Mouse (Mus musculus): Measurements from ENCODE around the gene Psip1. TPM values are rescaled to one million over a fixed set of nuclear protein-coding genes. Genes with fewer than 3 reads are reported as not detected.

Psip1 gene
- polyA plus RNA-seq, 1 experiment from 2014 or later: 313 TPM

GRCm38 (mm10) chr4:83441050-83441449, 45.2 kb downstream of the Psip1 start:
- Histone ChIP-seq H3K36me3 (ENCODE audit: control insufficient read depth, insufficient read depth, low read length) (peaks cover 12% of the 10 kb centered on the region; the same call in 1 of the 2 replicates), H3K9me3 (ENCODE audit: control insufficient read depth, low read length) (no peaks in the 10 kb centered on the region), H3K4me3 (ENCODE audit: low read depth, low read length) (no peak overlapping the region), H3K4me2 (ENCODE audit: low read depth, severe bottlenecking) (no peak overlapping the region), H3K9ac (ENCODE audit: low read length) (no peak overlapping the region), H3K4me1 (ENCODE audit: control insufficient read depth, insufficient read depth, low read length) (no peaks in the 10 kb centered on the region), H3K27ac (replicated peaks; ENCODE audit: low read depth, low read length) (no peak overlapping the region), H3K27me3 (ENCODE audit: control insufficient read depth, insufficient read depth, low read length) (no peaks in the 10 kb centered on the region)
- ATAC-seq (ENCODE audit: insufficient number of reproducible peaks, low FRiP score, low TSS enrichment, low read depth): no peak
- 91% methylated on average over 4 of the region's 4 CpGs for WGBS
- no peak for DNase-seq (ENCODE audit: low spot score)

- no peaks in the 10 kb centered on the region for H3K27me3 ChIP-seq (ENCODE audit: control insufficient read depth, insufficient read depth, low read length)
- H3K9me3 ChIP-seq (ENCODE audit: control insufficient read depth, low read length): no peaks in the 10 kb centered on the region
- no peak overlapping the region for H3K4me3 ChIP-seq (ENCODE audit: low read depth, low read length)
- peaks cover 12% of the 10 kb centered on the region for H3K36me3 ChIP-seq (ENCODE audit: control insufficient read depth, insufficient read depth, low read length)
- 81% methylated on average over 5 of the region's 5 CpGs for whole genome bisulfite sequencing
- no peak overlapping the region for H3K27ac ChIP-seq (replicated peaks; ENCODE audit: low read depth, low read length)
- no peak for ATAC-seq (ENCODE audit: insufficient number of reproducible peaks, low FRiP score, low TSS enrichment, low read depth)
- H3K4me1 ChIP-seq (ENCODE audit: control insufficient read depth, insufficient read depth, low read length): no peaks in the 10 kb centered on the region
- no peak overlapping the region for H3K4me2 ChIP-seq (ENCODE audit: low read depth, severe bottlenecking)
- DNase-seq (ENCODE audit: low spot score): no peak
- no peak overlapping the region for H3K9ac ChIP-seq (ENCODE audit: low read length)
Measured at GRCm38 (mm10) chr4:83439045-83439444, 47.2 kb downstream of the Psip1 start.

- Histone ChIP-seq H3K27ac (replicated peaks; ENCODE audit: low read depth, low read length) (no peak overlapping the region), H3K4me2 (ENCODE audit: low read depth, severe bottlenecking) (no peak overlapping the region), H3K4me3 (ENCODE audit: low read depth, low read length) (no peak overlapping the region), H3K9ac (ENCODE audit: low read length) (no peak overlapping the region), H3K9me3 (ENCODE audit: control insufficient read depth, low read length) (no peaks in the 10 kb centered on the region), H3K27me3 (ENCODE audit: control insufficient read depth, insufficient read depth, low read length) (no peaks in the 10 kb centered on the region), H3K4me1 (ENCODE audit: control insufficient read depth, insufficient read depth, low read length) (no peaks in the 10 kb centered on the region), H3K36me3 (ENCODE audit: control insufficient read depth, insufficient read depth, low read length) (peaks cover 14% of the 10 kb centered on the region)
- no peak for ATAC-seq (ENCODE audit: insufficient number of reproducible peaks, low FRiP score, low TSS enrichment, low read depth)
- DNase-seq (ENCODE audit: low spot score): no peak
Measured at GRCm38 (mm10) chr4:83438116-83438515, 48.1 kb downstream of the Psip1 start.

- WGBS: 98% methylated on average over 8 of the region's 8 CpGs
Measured at GRCm38 (mm10) chr4:83436375-83436774, 49.9 kb downstream of the Psip1 start.

GRCm38 (mm10) chr4:83432901-83433300, 53.4 kb downstream of the Psip1 start:
- no peaks in the 10 kb centered on the region for H3K27me3 ChIP-seq (ENCODE audit: control insufficient read depth, insufficient read depth, low read length)
- DNase-seq (ENCODE audit: low spot score) (no peak), ATAC-seq (ENCODE audit: insufficient number of reproducible peaks, low FRiP score, low TSS enrichment, low read depth) (no peak)
- WGBS: 93% methylated on average over 6 of the region's 6 CpGs
- no peaks in the 10 kb centered on the region for H3K4me1 ChIP-seq (ENCODE audit: control insufficient read depth, insufficient read depth, low read length)
- no peak overlapping the region for H3K9ac ChIP-seq (ENCODE audit: low read length)
- no peak overlapping the region for H3K4me3 ChIP-seq (ENCODE audit: low read depth, low read length)
- H3K9me3 ChIP-seq (ENCODE audit: control insufficient read depth, low read length): no peaks in the 10 kb centered on the region
- no peak overlapping the region for H3K27ac ChIP-seq (replicated peaks; ENCODE audit: low read depth, low read length)
- H3K36me3 ChIP-seq (ENCODE audit: control insufficient read depth, insufficient read depth, low read length): peaks cover 13% of the 10 kb centered on the region
- no peak overlapping the region for H3K4me2 ChIP-seq (ENCODE audit: low read depth, severe bottlenecking)

More at GRCm38 (mm10) chr4:83436375-83436774, 49.9 kb downstream of the Psip1 start:
- Histone ChIP-seq H3K9me3 (ENCODE audit: control insufficient read depth, low read length) (no peaks in the 10 kb centered on the region), H3K36me3 (ENCODE audit: control insufficient read depth, insufficient read depth, low read length) (peaks cover 10% of the 10 kb centered on the region), H3K4me3 (ENCODE audit: low read depth, low read length) (no peak overlapping the region), H3K4me2 (ENCODE audit: low read depth, severe bottlenecking) (no peak overlapping the region), H3K27me3 (ENCODE audit: control insufficient read depth, insufficient read depth, low read length) (no peaks in the 10 kb centered on the region), H3K27ac (replicated peaks; ENCODE audit: low read depth, low read length) (no peak overlapping the region), H3K9ac (ENCODE audit: low read length) (no peak overlapping the region), H3K4me1 (ENCODE audit: control insufficient read depth, insufficient read depth, low read length) (no peaks in the 10 kb centered on the region)
- DNase-seq (ENCODE audit: low spot score) (no peak), ATAC-seq (ENCODE audit: insufficient number of reproducible peaks, low FRiP score, low TSS enrichment, low read depth) (no peak)

GRCm38 (mm10) chr4:83431950-83432349, 54.3 kb downstream of the Psip1 start:
- no peak overlapping the region for H3K4me2 ChIP-seq (ENCODE audit: low read depth, severe bottlenecking)
- WGBS: 93% methylated on average over 7 of the region's 7 CpGs
- no peaks in the 10 kb centered on the region for H3K27me3 ChIP-seq (ENCODE audit: control insufficient read depth, insufficient read depth, low read length)
- H3K27ac ChIP-seq (replicated peaks; ENCODE audit: low read depth, low read length): no peak overlapping the region
- peaks cover 11% of the 10 kb centered on the region for H3K36me3 ChIP-seq (ENCODE audit: control insufficient read depth, insufficient read depth, low read length)
- no peak overlapping the region for H3K9ac ChIP-seq (ENCODE audit: low read length)
- DNase-seq (ENCODE audit: low spot score) (no peak), ATAC-seq (ENCODE audit: insufficient number of reproducible peaks, low FRiP score, low TSS enrichment, low read depth) (no peak)
- H3K4me1 ChIP-seq (ENCODE audit: control insufficient read depth, insufficient read depth, low read length): no peaks in the 10 kb centered on the region
- no peaks in the 10 kb centered on the region for H3K9me3 ChIP-seq (ENCODE audit: control insufficient read depth, low read length)
- no peak overlapping the region for H3K4me3 ChIP-seq (ENCODE audit: low read depth, low read length)

GRCm38 (mm10) chr4:83428845-83429244, 57.4 kb downstream of the Psip1 start:
- Histone ChIP-seq H3K9ac (ENCODE audit: low read length) (no peak overlapping the region), H3K4me1 (ENCODE audit: control insufficient read depth, insufficient read depth, low read length) (no peaks in the 10 kb centered on the region), H3K4me2 (ENCODE audit: low read depth, severe bottlenecking) (no peak overlapping the region), H3K36me3 (ENCODE audit: control insufficient read depth, insufficient read depth, low read length) (peaks cover 20% of the 10 kb centered on the region), H3K27ac (replicated peaks; ENCODE audit: low read depth, low read length) (no peak overlapping the region), H3K27me3 (ENCODE audit: control insufficient read depth, insufficient read depth, low read length) (no peaks in the 10 kb centered on the region), H3K9me3 (ENCODE audit: control insufficient read depth, low read length) (no peaks in the 10 kb centered on the region), H3K4me3 (ENCODE audit: low read depth, low read length) (no peak overlapping the region)
- ATAC-seq (ENCODE audit: insufficient number of reproducible peaks, low FRiP score, low TSS enrichment, low read depth) (no peak), DNase-seq (ENCODE audit: low spot score) (no peak)
- 91% methylated on average over 4 of the region's 4 CpGs for WGBS

GRCm38 (mm10) chr4:83427696-83428095, 58.6 kb downstream of the Psip1 start:
- Histone ChIP-seq H3K9ac (ENCODE audit: low read length) (no peak overlapping the region), H3K9me3 (ENCODE audit: control insufficient read depth, low read length) (no peaks in the 10 kb centered on the region), H3K4me2 (ENCODE audit: low read depth, severe bottlenecking) (no peak overlapping the region), H3K4me1 (ENCODE audit: control insufficient read depth, insufficient read depth, low read length) (no peaks in the 10 kb centered on the region), H3K27me3 (ENCODE audit: control insufficient read depth, insufficient read depth, low read length) (no peaks in the 10 kb centered on the region), H3K4me3 (ENCODE audit: low read depth, low read length) (no peak overlapping the region), H3K36me3 (ENCODE audit: control insufficient read depth, insufficient read depth, low read length) (peaks cover 15% of the 10 kb centered on the region), H3K27ac (replicated peaks; ENCODE audit: low read depth, low read length) (no peak overlapping the region)
- DNase-seq (ENCODE audit: low spot score) (no peak), ATAC-seq (ENCODE audit: insufficient number of reproducible peaks, low FRiP score, low TSS enrichment, low read depth) (no peak)
- WGBS: 96% methylated on average over 8 of the region's 8 CpGs

- no peak overlapping the region for H3K27ac ChIP-seq (replicated peaks; ENCODE audit: low read depth, low read length)
- peaks cover 15% of the 10 kb centered on the region for H3K36me3 ChIP-seq (ENCODE audit: control insufficient read depth, insufficient read depth, low read length)
- H3K27me3 ChIP-seq (ENCODE audit: control insufficient read depth, insufficient read depth, low read length): no peaks in the 10 kb centered on the region
- no peaks in the 10 kb centered on the region for H3K9me3 ChIP-seq (ENCODE audit: control insufficient read depth, low read length)
- H3K4me3 ChIP-seq (ENCODE audit: low read depth, low read length): no peak overlapping the region
- no peak for ATAC-seq (ENCODE audit: insufficient number of reproducible peaks, low FRiP score, low TSS enrichment, low read depth)
- H3K4me2 ChIP-seq (ENCODE audit: low read depth, severe bottlenecking): no peak overlapping the region
- H3K4me1 ChIP-seq (ENCODE audit: control insufficient read depth, insufficient read depth, low read length): no peaks in the 10 kb centered on the region
- no peak overlapping the region for H3K9ac ChIP-seq (ENCODE audit: low read length)
- 97% methylated on average over 7 of the region's 7 CpGs for WGBS
- DNase-seq (ENCODE audit: low spot score): no peak
Measured at GRCm38 (mm10) chr4:83427141-83427540, 59.1 kb downstream of the Psip1 start.
